Mouse (Mus musculus) inflammation-experienced regulatory T-cells, adult 16 weeks (primary cell): ENCODE data around the gene Olfr703. TPM values are rescaled to one million over a fixed set of nuclear protein-coding genes. Genes with fewer than 3 reads are reported as not detected.

Experiments used
- polyA plus RNA-seq: library from polyadenylated mRNA; unstranded; fragments of 100-300 nt; shearing (Covaris generic); gene quantifications from one replicate; pipeline ENCODE4 v1.2.1, GENCODE M21; 2017

Olfr703 gene
- not detected for polyA plus RNA-seq

DNA sequence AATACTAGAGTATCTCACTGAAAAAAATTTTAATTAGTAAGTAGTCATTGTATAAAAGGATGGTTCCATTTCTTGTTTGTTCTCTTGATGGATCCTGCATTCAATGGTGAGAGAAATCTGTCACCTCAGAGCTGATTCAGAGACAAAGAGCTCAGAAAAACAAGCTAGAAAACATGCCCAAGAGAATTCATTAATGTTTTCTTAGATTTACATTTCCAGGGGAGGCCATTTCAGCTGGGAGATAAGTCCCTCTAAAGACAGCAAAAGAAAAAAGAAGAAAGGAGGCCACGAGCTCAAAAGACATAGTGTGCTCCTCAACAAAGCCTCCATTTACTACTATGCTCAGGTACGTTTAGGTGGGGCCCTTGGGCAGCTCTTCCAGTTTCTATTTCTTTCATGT is at the start of gene Olfr703:
Gene Olfr703, plus strand, starts transcription at position 301 of the 400 bp plus-strand sequence.

GRCm38 (mm10) chr7:106808734-106809133 is 34.4 kb upstream of the Olfr703 start, which contains the start of gene Olfr700:
Gene Olfr700, minus strand, starts transcription at chr7:106808834.

DNA sequence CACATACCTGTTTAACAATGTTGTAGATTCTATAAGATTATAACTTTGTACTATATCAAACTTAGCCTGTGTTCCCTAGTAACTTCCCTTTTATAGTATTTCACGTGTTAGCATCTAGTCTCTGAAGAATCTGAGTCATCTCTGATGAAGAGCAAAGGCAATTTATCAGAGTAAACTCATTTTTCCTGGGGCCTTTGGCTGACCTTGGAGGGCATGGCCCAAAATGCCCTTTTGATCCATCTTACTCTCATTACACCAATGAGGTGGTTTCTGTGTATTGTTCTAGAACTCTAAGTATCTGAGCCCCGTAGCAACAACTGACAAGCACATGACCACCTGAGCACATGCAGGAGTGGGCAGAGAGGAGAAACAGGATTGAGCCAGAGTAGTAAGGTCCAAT is 29.3 kb upstream of the Olfr703 start, which contains the start of gene Olfr701:
Gene Olfr701, plus strand, starts transcription at position 301 of the 400 bp plus-strand sequence.

GRCm38 (mm10) chr7:106833793-106834192 is 9.4 kb upstream of the Olfr703 start, which contains the start of gene Olfr702:
Gene Olfr702, minus strand, starts transcription at chr7:106833893.

DNA sequence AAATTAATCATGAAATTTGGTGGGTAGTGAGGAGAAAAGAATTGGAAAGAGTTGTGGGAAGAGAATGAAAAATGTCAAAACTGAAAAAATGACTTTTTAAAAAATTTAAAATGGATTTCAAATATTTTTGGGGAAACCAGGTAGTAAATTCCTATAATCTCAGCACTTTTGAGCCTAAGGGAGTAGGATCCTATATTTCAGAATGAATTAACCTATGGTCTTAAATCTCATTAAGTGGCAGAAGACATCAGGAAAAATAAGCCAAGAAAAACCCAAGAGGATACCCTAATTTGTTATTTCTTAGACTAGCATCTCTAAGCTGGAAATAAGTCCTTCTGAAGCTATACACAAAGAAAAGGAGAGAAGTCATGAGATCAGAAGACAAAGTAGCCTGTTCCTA is 19.7 kb downstream of the Olfr703 start, which contains the start of gene Olfr704:
Gene Olfr704, plus strand, starts transcription at position 301 of the 400 bp plus-strand sequence.

DNA sequence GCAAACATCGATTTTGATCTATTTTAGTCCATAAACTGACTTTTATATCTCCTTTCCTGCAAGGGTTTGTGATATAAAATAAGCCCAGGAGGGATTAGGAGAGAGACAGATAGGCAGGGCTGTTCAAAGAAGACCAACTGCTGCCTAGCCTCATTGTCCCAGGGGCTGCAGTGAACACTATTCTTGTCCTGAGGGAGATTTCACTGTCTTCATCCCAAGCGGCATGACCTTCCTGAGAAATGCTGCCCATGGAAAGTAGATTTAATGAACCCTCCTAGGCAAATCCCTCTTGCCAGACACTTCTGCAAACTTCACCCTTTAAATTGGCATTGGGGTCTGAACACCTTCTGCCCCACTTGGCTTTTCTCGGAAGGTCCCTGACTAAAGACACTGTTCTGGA is 33.6 kb downstream of the Olfr703 start, which contains the start of gene Olfr705:
Gene Olfr705, minus strand, starts transcription at position 101 of the 400 bp plus-strand sequence.

GRCm38 (mm10) chr7:106888062-106888461 is 44.9 kb downstream of the Olfr703 start, which contains the start of gene Olfr706:
Gene Olfr706, minus strand, starts transcription at chr7:106888162.

Other genes with a start within 250 kb of the Olfr703 start
- gene Olfr693, start 162.8 kb upstream of the Olfr703 start, polyA plus RNA-seq = not detected
- gene Olfr694, start 151.5 kb upstream of the Olfr703 start, polyA plus RNA-seq = not detected
- gene Olfr695, start 127.0 kb upstream of the Olfr703 start, polyA plus RNA-seq = not detected
- not detected for gene Olfr697, start 100.9 kb upstream of the Olfr703 start, polyA plus RNA-seq
- gene Olfr698, start 88.0 kb upstream of the Olfr703 start, polyA plus RNA-seq = not detected
- gene Olfr699, start 50.2 kb upstream of the Olfr703 start, polyA plus RNA-seq = not detected
- not detected for gene Olfr700, start 34.5 kb upstream of the Olfr703 start, polyA plus RNA-seq
- gene Olfr701, start 29.2 kb upstream of the Olfr703 start, polyA plus RNA-seq = not detected
- gene Olfr702, start 9.5 kb upstream of the Olfr703 start, polyA plus RNA-seq = not detected
- gene Olfr704, start 19.8 kb downstream of the Olfr703 start, polyA plus RNA-seq = 0.07 TPM
- not detected for gene Olfr705, start 33.5 kb downstream of the Olfr703 start, polyA plus RNA-seq
- gene Olfr706, start 44.8 kb downstream of the Olfr703 start, polyA plus RNA-seq = not detected
- not detected for gene Olfr707, start 57.9 kb downstream of the Olfr703 start, polyA plus RNA-seq
- not detected for gene Olfr1532-ps1, start 64.6 kb downstream of the Olfr703 start, polyA plus RNA-seq
- not detected for gene Olfr709-ps1, start 88.9 kb downstream of the Olfr703 start, polyA plus RNA-seq
- not detected for gene Olfr710, start 105.0 kb downstream of the Olfr703 start, polyA plus RNA-seq
- gene Olfr6, start 120.6 kb downstream of the Olfr703 start, polyA plus RNA-seq = not detected
- not detected for gene Olfr711, start 132.1 kb downstream of the Olfr703 start, polyA plus RNA-seq
- not detected for gene Olfr2, start 162.7 kb downstream of the Olfr703 start, polyA plus RNA-seq
- not detected for gene Olfr713, start 187.8 kb downstream of the Olfr703 start, polyA plus RNA-seq
- not detected for gene Olfr714, start 227.6 kb downstream of the Olfr703 start, polyA plus RNA-seq
- gene Olfr17, start 249.9 kb downstream of the Olfr703 start, polyA plus RNA-seq = not detected